Mouse (Mus musculus): Measurements from ENCODE around the gene Cmbl. TPM values are rescaled to one million over a fixed set of nuclear protein-coding genes. Genes with fewer than 3 reads are reported as not detected.

Cmbl gene
- polyA plus RNA-seq (2014; fragmentation: Nextera tagmentation; extraction: Ambion mirVana): 0.64 and 1.3 TPM in 2 replicates

DNA sequence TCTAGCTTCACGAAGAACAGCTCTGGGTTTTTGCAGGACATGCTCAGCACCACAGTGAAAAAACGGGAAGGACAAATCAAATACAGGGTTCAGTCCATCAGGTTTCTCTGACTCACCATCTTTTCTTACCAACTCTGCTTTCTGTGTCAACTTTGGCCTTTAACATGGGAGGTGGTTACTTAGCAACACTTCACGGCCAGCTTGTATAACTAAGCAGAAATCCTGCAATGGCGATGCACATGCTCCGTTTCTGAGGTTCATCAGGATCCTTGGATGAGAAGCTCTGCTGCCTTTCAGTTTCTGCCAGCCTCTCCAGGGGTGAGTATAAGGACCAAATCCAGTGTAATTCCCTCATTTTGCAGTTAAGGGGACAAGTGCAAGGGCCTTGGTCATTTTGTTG, at the start of gene Cmbl:
TSS of gene Cmbl (plus strand) at position 206 of the 400 bp plus-strand sequence.
- no peak within 1 kb of the TSS for H3K4me2 ChIP-seq (replicated peaks; ENCODE audit: low read depth, low read length)
- no peak within 1 kb of the TSS for H3K4me3 ChIP-seq (ENCODE audit: low read depth, low read length)
- no peak for DNase-seq (ENCODE audit: low spot score)
- no peaks in the 10 kb centered on the region for H3K36me3 ChIP-seq (ENCODE audit: control insufficient read depth, insufficient read depth, low read length)
- no peak for ATAC-seq (ENCODE audit: low FRiP score)
- H3K9me3 ChIP-seq (ENCODE audit: control insufficient read depth, low read length): no peaks in the 10 kb centered on the region
- WGBS: 64% methylated on average over 5 of the region's 5 CpGs
- no peak within 1 kb of the TSS for H3K9ac ChIP-seq (ENCODE audit: low read depth, low read length)
- 0 out of 2 replicates have a peak, but pooled peaks cover 2% of the 10 kb centered on the region for H3K4me1 ChIP-seq (replicated peaks; ENCODE audit: control insufficient read depth, insufficient read depth, low read length)
- no peaks in the 10 kb centered on the region for H3K27me3 ChIP-seq (ENCODE audit: control insufficient read depth, insufficient read depth, low read length)
- no peak within 1 kb of the TSS for H3K27ac ChIP-seq (ENCODE audit: low read depth, low read length)

DNA sequence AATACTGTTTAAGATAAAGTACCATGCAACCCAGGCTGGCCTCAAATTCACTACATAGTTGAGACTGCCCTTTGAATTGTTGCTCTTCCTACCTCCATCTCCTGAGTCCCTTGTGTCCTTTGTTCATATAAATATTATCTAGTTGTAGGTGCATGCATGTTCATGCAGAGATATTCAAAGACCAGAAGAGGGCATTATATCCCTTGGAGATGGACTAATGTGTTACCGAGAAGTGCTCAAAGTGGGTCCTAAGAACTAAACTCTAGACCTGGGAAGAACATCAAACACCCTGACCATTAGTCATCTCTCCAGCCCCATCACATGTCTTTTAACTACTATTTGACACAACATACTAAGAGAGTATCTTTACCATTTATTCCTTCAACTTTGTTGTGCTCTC, 48.0 kb upstream of the Cmbl start:
- H3K4me3 ChIP-seq (ENCODE audit: low read depth, low read length): no peak overlapping the region
- H3K4me1 ChIP-seq (replicated peaks; ENCODE audit: control insufficient read depth, insufficient read depth, low read length): no peaks in the 10 kb centered on the region
- ATAC-seq (ENCODE audit: low FRiP score) (no peak), DNase-seq (ENCODE audit: low spot score) (no peak)
- H3K27ac ChIP-seq (ENCODE audit: low read depth, low read length): no peak overlapping the region
- H3K36me3 ChIP-seq (ENCODE audit: control insufficient read depth, insufficient read depth, low read length): no peaks in the 10 kb centered on the region
- no peaks in the 10 kb centered on the region for H3K9me3 ChIP-seq (ENCODE audit: control insufficient read depth, low read length)
- no peaks in the 10 kb centered on the region for H3K27me3 ChIP-seq (ENCODE audit: control insufficient read depth, insufficient read depth, low read length)
- WGBS: 92% methylated on average over 1 of the region's 1 CpGs
- H3K4me2 ChIP-seq (replicated peaks; ENCODE audit: low read depth, low read length): no peak overlapping the region
- no peak overlapping the region for H3K9ac ChIP-seq (ENCODE audit: low read depth, low read length)

DNA sequence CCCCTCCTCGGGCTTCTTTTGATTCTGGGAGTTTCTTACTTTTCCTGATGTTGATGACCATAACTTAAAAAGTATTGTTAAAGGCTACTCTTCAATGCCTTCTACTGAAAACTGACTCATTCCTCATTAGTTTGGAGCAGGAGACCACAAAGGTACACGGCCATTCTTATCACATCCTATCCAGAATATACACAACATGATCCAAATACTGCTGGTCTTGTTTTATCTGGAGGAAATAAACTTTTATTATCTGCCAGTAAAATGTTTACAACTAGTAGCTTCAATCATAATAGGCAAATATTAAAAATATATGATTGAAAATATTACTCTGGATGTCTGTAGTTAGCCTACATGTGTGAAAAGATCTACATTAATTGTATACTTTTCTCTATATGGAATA, 46.8 kb upstream of the Cmbl start:
- Histone ChIP-seq H3K36me3 (ENCODE audit: control insufficient read depth, insufficient read depth, low read length) (no peaks in the 10 kb centered on the region), H3K27me3 (ENCODE audit: control insufficient read depth, insufficient read depth, low read length) (no peaks in the 10 kb centered on the region), H3K4me3 (ENCODE audit: low read depth, low read length) (no peak overlapping the region), H3K27ac (ENCODE audit: low read depth, low read length) (no peak overlapping the region), H3K9ac (ENCODE audit: low read depth, low read length) (no peak overlapping the region), H3K4me1 (replicated peaks; ENCODE audit: control insufficient read depth, insufficient read depth, low read length) (no peaks in the 10 kb centered on the region), H3K9me3 (ENCODE audit: control insufficient read depth, low read length) (no peaks in the 10 kb centered on the region), H3K4me2 (replicated peaks; ENCODE audit: low read depth, low read length) (no peak overlapping the region)
- no peak for DNase-seq (ENCODE audit: low spot score)
- 88% methylated on average over 2 of the region's 2 CpGs for WGBS
- ATAC-seq (ENCODE audit: low FRiP score): no peak

DNA sequence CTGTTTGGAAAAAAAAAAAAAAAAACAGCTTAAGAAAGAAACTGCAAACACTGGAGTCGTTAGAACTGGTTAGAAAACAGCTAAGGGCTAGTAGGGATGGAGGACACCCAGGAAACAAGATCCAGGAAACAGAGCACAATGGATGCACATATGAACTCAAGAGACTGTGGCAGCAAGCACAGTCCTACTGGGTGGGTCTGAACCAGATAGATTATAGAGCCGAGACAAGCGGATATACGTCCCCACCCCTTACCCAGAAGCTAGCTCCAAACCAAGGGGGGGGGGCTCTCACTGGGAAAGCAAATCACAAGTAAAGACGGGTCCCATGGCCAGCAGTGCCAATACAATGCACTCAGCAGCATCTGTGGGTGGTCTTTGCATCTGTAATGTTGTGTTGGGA, 46.2 kb upstream of the Cmbl start:
- 81% methylated on average over 5 of the region's 5 CpGs for WGBS
- ATAC-seq (ENCODE audit: low FRiP score) (no peak), DNase-seq (ENCODE audit: low spot score) (no peak)
- H3K9ac ChIP-seq (ENCODE audit: low read depth, low read length): no peak overlapping the region
- no peak overlapping the region for H3K4me2 ChIP-seq (replicated peaks; ENCODE audit: low read depth, low read length)
- no peak overlapping the region for H3K4me3 ChIP-seq (ENCODE audit: low read depth, low read length)
- no peaks in the 10 kb centered on the region for H3K36me3 ChIP-seq (ENCODE audit: control insufficient read depth, insufficient read depth, low read length)
- no peaks in the 10 kb centered on the region for H3K4me1 ChIP-seq (replicated peaks; ENCODE audit: control insufficient read depth, insufficient read depth, low read length)
- no peaks in the 10 kb centered on the region for H3K27me3 ChIP-seq (ENCODE audit: control insufficient read depth, insufficient read depth, low read length)
- H3K27ac ChIP-seq (ENCODE audit: low read depth, low read length): no peak overlapping the region
- H3K9me3 ChIP-seq (ENCODE audit: control insufficient read depth, low read length): no peaks in the 10 kb centered on the region

GRCm38 (mm10) chr15:31526463-31526862, 38.7 kb upstream of the Cmbl start:
- WGBS: 90% methylated on average over 1 of the region's 1 CpGs
- Histone ChIP-seq H3K27me3 (ENCODE audit: control insufficient read depth, insufficient read depth, low read length) (no peaks in the 10 kb centered on the region), H3K27ac (ENCODE audit: low read depth, low read length) (no peak overlapping the region), H3K4me3 (ENCODE audit: low read depth, low read length) (no peak overlapping the region), H3K36me3 (ENCODE audit: control insufficient read depth, insufficient read depth, low read length) (no peaks in the 10 kb centered on the region), H3K4me2 (replicated peaks; ENCODE audit: low read depth, low read length) (no peak overlapping the region), H3K4me1 (replicated peaks; ENCODE audit: control insufficient read depth, insufficient read depth, low read length) (peaks cover 4% of the 10 kb centered on the region; the same call in 1 of the 2 replicates), H3K9ac (ENCODE audit: low read depth, low read length) (no peak overlapping the region), H3K9me3 (ENCODE audit: control insufficient read depth, low read length) (no peaks in the 10 kb centered on the region)
- DNase-seq (ENCODE audit: low spot score): no peak
- ATAC-seq (ENCODE audit: low FRiP score): no peak

DNA sequence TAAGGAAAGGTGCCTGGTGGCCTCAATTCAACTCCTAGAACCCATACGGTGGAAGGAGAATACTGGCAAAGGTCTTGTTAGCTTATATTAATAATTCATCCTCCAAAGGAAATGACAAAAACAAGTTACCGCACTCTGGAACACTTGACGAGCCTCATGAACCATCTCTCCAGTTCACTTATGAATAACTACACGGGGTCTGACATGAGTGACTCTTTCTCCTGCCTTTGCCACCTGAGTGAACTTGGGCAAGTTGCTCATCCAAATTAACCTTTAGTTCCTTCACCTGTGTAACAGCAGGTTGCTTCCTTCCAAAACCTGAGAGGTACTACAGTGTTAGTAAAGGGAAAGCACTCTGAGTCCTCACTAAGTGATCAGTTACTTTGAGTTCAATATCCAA, 36.7 kb upstream of the Cmbl start:
- 91% methylated on average over 4 of the region's 4 CpGs for WGBS
- no peaks in the 10 kb centered on the region for H3K36me3 ChIP-seq (ENCODE audit: control insufficient read depth, insufficient read depth, low read length)
- no peak overlapping the region for H3K27ac ChIP-seq (ENCODE audit: low read depth, low read length)
- DNase-seq (ENCODE audit: low spot score) (no peak), ATAC-seq (ENCODE audit: low FRiP score) (no peak)
- no peak overlapping the region for H3K4me2 ChIP-seq (replicated peaks; ENCODE audit: low read depth, low read length)
- H3K4me3 ChIP-seq (ENCODE audit: low read depth, low read length): no peak overlapping the region
- peaks cover 4% of the 10 kb centered on the region; the same call in 1 of the 2 replicates for H3K4me1 ChIP-seq (replicated peaks; ENCODE audit: control insufficient read depth, insufficient read depth, low read length)
- no peak overlapping the region for H3K9ac ChIP-seq (ENCODE audit: low read depth, low read length)
- H3K27me3 ChIP-seq (ENCODE audit: control insufficient read depth, insufficient read depth, low read length): no peaks in the 10 kb centered on the region
- no peaks in the 10 kb centered on the region for H3K9me3 ChIP-seq (ENCODE audit: control insufficient read depth, low read length)

GRCm38 (mm10) chr15:31529103-31529502, 36.1 kb upstream of the Cmbl start:
- H3K4me1 ChIP-seq (replicated peaks; ENCODE audit: control insufficient read depth, insufficient read depth, low read length): peaks cover 4% of the 10 kb centered on the region; the same call in 1 of the 2 replicates
- no peaks in the 10 kb centered on the region for H3K27me3 ChIP-seq (ENCODE audit: control insufficient read depth, insufficient read depth, low read length)
- H3K4me3 ChIP-seq (ENCODE audit: low read depth, low read length): peak overlapping the region; percentile 93
- no peaks in the 10 kb centered on the region for H3K36me3 ChIP-seq (ENCODE audit: control insufficient read depth, insufficient read depth, low read length)
- H3K27ac ChIP-seq (ENCODE audit: low read depth, low read length): no peak overlapping the region
- H3K9me3 ChIP-seq (ENCODE audit: control insufficient read depth, low read length): no peaks in the 10 kb centered on the region
- WGBS: 43% methylated on average over 6 of the region's 6 CpGs
- H3K4me2 ChIP-seq (replicated peaks; ENCODE audit: low read depth, low read length): peak overlapping the region; percentile 71
- H3K9ac ChIP-seq (ENCODE audit: low read depth, low read length): 0 out of 2 replicates have a peak overlapping the region, but pooled peaks have one; percentile 27
- ATAC-seq (ENCODE audit: low FRiP score) (no peak), DNase-seq (ENCODE audit: low spot score) (no peak)

- peak overlapping the region; percentile 99 for H3K27ac ChIP-seq (ENCODE audit: low read depth, low read length)
- ATAC-seq (ENCODE audit: low FRiP score) (peak; percentile 66), DNase-seq (ENCODE audit: low spot score) (peak; percentile 64)
- peak overlapping the region; percentile 93 for H3K4me3 ChIP-seq (ENCODE audit: low read depth, low read length)
- H3K9me3 ChIP-seq (ENCODE audit: control insufficient read depth, low read length): no peaks in the 10 kb centered on the region
- peaks cover 4% of the 10 kb centered on the region; the same call in 1 of the 2 replicates for H3K4me1 ChIP-seq (replicated peaks; ENCODE audit: control insufficient read depth, insufficient read depth, low read length)
- no peaks in the 10 kb centered on the region for H3K36me3 ChIP-seq (ENCODE audit: control insufficient read depth, insufficient read depth, low read length)
- H3K9ac ChIP-seq (ENCODE audit: low read depth, low read length): peak overlapping the region; percentile 95
- under 1% methylated on average over 49 of the region's 56 CpGs for WGBS
- no peaks in the 10 kb centered on the region for H3K27me3 ChIP-seq (ENCODE audit: control insufficient read depth, insufficient read depth, low read length)
- peak overlapping the region; percentile 71 for H3K4me2 ChIP-seq (replicated peaks; ENCODE audit: low read depth, low read length)
Observed at GRCm38 (mm10) chr15:31529811-31530658, 35.2 kb upstream of the Cmbl start.

All from hindbrain, embryonic 11.5 days (tissue).